Mouse (Mus musculus) liver, postnatal 0 days (tissue): ENCODE data around the gene Aldoc. TPM values are rescaled to one million over a fixed set of nuclear protein-coding genes. Genes with fewer than 3 reads are reported as not detected.
A peak's percentile ranks its signal among the peaks of the same experiment; 100 is the strongest.

Source experiments
- ATAC-seq: fragments of 200-750 bp; cut with Nextera tagmentation; 2 replicates; pipeline ENCODE4 v1.8.0; 2017; ENCODE audit warnings: mild to moderate bottlenecking, moderate library complexity
- DNase-seq: peaks from one replicate; pipeline ENCODE4 v3.0.0-alpha.2; 2016
- H3K27ac ChIP-seq: fragments of 300-500 bp; sonication (generic); 2 replicates; pipeline ENCODE4 v1.5.1; 2014; ENCODE audit warnings: antibody characterized with exemption, moderate library complexity, mild to moderate bottlenecking, low read depth
- H3K27me3 ChIP-seq: fragments of 300-500 bp; sonication (generic); 2 replicates; pipeline ENCODE4 v1.6.1; 2014; ENCODE audit warnings: low read length, control low read depth, mixed read lengths; ENCODE audit not compliant: insufficient read depth
- H3K36me3 ChIP-seq: fragments of 300-500 bp; sonication (generic); replicated peaks from 2 replicates; pipeline ENCODE4 v1.6.1; 2014; ENCODE audit warnings: mild to moderate bottlenecking, control low read depth, low read length, moderate library complexity, mixed read lengths; ENCODE audit not compliant: insufficient read depth
- H3K4me1 ChIP-seq: fragments of 300-500 bp; sonication (generic); 2 replicates; pipeline ENCODE4 v1.6.1; 2014; ENCODE audit warnings: antibody characterized with exemption, mild to moderate bottlenecking, control low read depth; ENCODE audit not compliant: insufficient read depth
- H3K4me2 ChIP-seq: fragments of 300-500 bp; sonication (generic); 2 replicates; pipeline ENCODE4 v1.6.1; 2014; ENCODE audit warnings: low read depth, mild to moderate bottlenecking, low read length, moderate library complexity, mixed read lengths
- H3K4me3 ChIP-seq: fragments of 300-500 bp; sonication (generic); 2 replicates; pipeline ENCODE4 v1.5.1; 2014; ENCODE audit warnings: low read depth, low read length
- H3K9ac ChIP-seq: fragments of 300-500 bp; sonication (generic); replicated peaks from 2 replicates; pipeline ENCODE4 v1.6.1; 2014; ENCODE audit warnings: mild to moderate bottlenecking, moderate library complexity
- H3K9me3 ChIP-seq: fragments of 300-500 bp; sonication (generic); 2 replicates; pipeline ENCODE4 v1.6.1; 2016; ENCODE audit warnings: mild to moderate bottlenecking, control low read depth, low read length, mixed read lengths
- CTCF ChIP-seq: sonication (generic); IDR thresholded peaks from 2 replicates; pipeline ENCODE4 v1.5.1; 2016; ENCODE audit warnings: antibody characterized with exemption, low read depth
- EP300 ChIP-seq: IDR thresholded peaks from 2 replicates; pipeline ENCODE4 v1.6.1; 2016; ENCODE audit warnings: antibody characterized with exemption, low read depth, mild to moderate bottlenecking
- WGBS: fragments of 180-500 bp; shearing (Covaris S2); extraction: QIAGEN DNeasy Blood & Tissue Kit; methylation state at CpG from one replicate; pipeline ENCODE4 v1.1.7; 2014; ENCODE audit not compliant: insufficient replicate concordance; 5-methylcytosine and 5-hydroxymethylcytosine counted together
- polyA plus RNA-seq: library from polyadenylated mRNA; unstranded; fragments of >200 nt; fragmentation: Nextera tagmentation; extraction: Ambion mirVana; gene quantifications from 2 replicates; pipeline ENCODE4 v1.2.1, GENCODE M21; 2015

Gene Aldoc
- polyA plus RNA-seq, 1 experiment from 2014 or later: 15.4 TPM

- Histone ChIP-seq H3K27ac (no peak overlapping the region), H3K27me3 (no peaks in the 10 kb centered on the region), H3K4me2 (no peak overlapping the region), H3K9ac (no peak overlapping the region), H3K9me3 (no peaks in the 10 kb centered on the region), H3K4me1 (no peaks in the 10 kb centered on the region), H3K4me3 (no peak overlapping the region), H3K36me3 (peaks cover 86% of the 10 kb centered on the region)
- TF ChIP-seq CTCF: no peak
- no peak for TF ChIP-seq EP300
- DNase-seq (no peak), ATAC-seq (no peak)
- 95% methylated on average over 2 of the region's 2 CpGs for WGBS
Observed at GRCm38 (mm10) chr11:78318411-78318810, 4.4 kb upstream of the Aldoc start.

- WGBS: 67% methylated on average over 2 of the region's 2 CpGs
- H3K27ac ChIP-seq: peak overlapping the region; percentile 19; the same call in 1 of the 2 replicates
- H3K9ac ChIP-seq: no peak overlapping the region
- ATAC-seq (no peak), DNase-seq (no peak)
- no peak overlapping the region for H3K4me3 ChIP-seq
- H3K9me3 ChIP-seq: no peaks in the 10 kb centered on the region
- peaks cover 51% of the 10 kb centered on the region for H3K36me3 ChIP-seq
- H3K4me2 ChIP-seq: no peak overlapping the region
- TF ChIP-seq CTCF (no peak), EP300 (no peak)
- H3K27me3 ChIP-seq: no peaks in the 10 kb centered on the region
- no peaks in the 10 kb centered on the region for H3K4me1 ChIP-seq
Observed at GRCm38 (mm10) chr11:78322076-78322831, 514 bp upstream of the Aldoc start.

DNA sequence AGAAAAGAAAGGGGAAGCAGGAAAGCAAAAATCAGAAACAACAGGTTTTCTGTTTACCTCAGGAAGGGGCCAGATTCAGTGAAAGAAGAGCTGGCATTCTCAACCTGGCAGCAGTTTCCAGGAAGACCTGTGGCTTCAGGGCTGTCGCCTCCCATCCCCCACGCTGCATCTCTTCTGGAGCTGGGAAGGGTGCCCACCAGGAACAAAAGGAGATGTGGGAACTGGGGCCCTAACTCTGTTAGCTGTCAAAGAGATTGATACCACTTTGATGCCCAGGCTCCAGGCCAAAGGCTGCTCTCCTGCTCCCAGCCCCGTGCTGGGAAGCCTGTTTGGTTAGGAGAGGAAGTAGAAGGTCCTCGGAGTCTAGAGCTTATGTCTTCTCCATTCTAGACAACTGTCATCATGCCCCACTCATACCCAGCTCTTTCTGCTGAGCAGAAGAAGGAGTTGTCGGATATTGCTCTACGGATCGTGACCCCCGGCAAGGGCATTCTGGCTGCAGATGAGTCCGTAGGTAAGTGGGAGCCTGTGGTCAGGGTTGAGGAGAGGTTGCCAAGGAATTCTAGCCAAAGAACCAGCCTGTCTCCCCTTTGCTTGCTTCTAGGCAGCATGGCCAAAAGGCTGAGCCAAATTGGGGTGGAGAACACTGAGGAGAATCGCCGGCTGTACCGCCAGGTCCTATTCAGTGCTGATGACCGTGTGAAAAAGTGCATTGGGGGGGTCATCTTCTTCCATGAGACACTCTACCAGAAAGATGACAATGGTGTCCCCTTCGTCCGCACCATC, 1.4 kb downstream of the Aldoc start:
- no peak overlapping the region for H3K27ac ChIP-seq
- H3K36me3 ChIP-seq: peaks cover 32% of the 10 kb centered on the region
- no peaks in the 10 kb centered on the region for H3K9me3 ChIP-seq
- TF ChIP-seq CTCF (no peak), EP300 (no peak)
- 85% methylated on average over 15 of the region's 15 CpGs for WGBS
- DNase-seq: no peak
- H3K9ac ChIP-seq: no peak overlapping the region
- ATAC-seq: no peak
- H3K4me1 ChIP-seq: peaks cover 5% of the 10 kb centered on the region
- peak overlapping the region; percentile 55; the same call in 1 of the 2 replicates for H3K4me2 ChIP-seq
- no peaks in the 10 kb centered on the region for H3K27me3 ChIP-seq
- no peak overlapping the region for H3K4me3 ChIP-seq

DNA sequence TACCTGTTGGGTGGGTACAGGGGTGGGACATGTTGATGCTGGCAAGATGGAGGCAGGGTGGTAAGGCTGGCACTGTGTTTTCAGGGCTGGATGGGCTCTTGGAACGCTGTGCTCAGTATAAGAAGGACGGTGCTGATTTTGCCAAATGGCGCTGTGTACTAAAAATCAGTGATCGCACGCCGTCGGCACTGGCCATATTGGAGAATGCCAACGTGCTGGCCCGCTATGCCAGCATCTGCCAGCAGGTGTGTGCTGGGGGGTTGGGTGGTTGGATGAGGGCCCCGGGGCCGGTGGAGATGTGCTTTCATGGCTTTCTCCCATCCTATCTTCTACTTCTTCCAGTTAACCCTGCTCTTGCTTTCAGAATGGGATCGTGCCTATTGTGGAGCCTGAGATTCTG, 2.2 kb downstream of the Aldoc start:
- Histone ChIP-seq H3K4me2 (no peak overlapping the region), H3K4me3 (no peak overlapping the region), H3K36me3 (peaks cover 25% of the 10 kb centered on the region), H3K27me3 (no peaks in the 10 kb centered on the region), H3K27ac (no peak overlapping the region), H3K9me3 (no peaks in the 10 kb centered on the region), H3K9ac (no peak overlapping the region), H3K4me1 (peaks cover 10% of the 10 kb centered on the region)
- DNase-seq (no peak), ATAC-seq (no peak)
- 93% methylated on average over 12 of the region's 12 CpGs for WGBS
- TF ChIP-seq EP300 (no peak), CTCF (no peak)

GRCm38 (mm10) chr11:78327215-78327614, 4.4 kb downstream of the Aldoc start:
- ATAC-seq (no peak), DNase-seq (no peak)
- Histone ChIP-seq H3K4me1 (peaks cover 10% of the 10 kb centered on the region), H3K27ac (no peak overlapping the region), H3K4me3 (no peak overlapping the region), H3K9ac (no peak overlapping the region), H3K4me2 (no peak overlapping the region), H3K36me3 (peaks cover 5% of the 10 kb centered on the region; the same call in 1 of the 2 replicates), H3K9me3 (no peaks in the 10 kb centered on the region), H3K27me3 (no peaks in the 10 kb centered on the region)
- TF ChIP-seq EP300 (no peak), CTCF (no peak)
- WGBS: 90% methylated on average over 4 of the region's 4 CpGs
